In the genomic region with DNA sequence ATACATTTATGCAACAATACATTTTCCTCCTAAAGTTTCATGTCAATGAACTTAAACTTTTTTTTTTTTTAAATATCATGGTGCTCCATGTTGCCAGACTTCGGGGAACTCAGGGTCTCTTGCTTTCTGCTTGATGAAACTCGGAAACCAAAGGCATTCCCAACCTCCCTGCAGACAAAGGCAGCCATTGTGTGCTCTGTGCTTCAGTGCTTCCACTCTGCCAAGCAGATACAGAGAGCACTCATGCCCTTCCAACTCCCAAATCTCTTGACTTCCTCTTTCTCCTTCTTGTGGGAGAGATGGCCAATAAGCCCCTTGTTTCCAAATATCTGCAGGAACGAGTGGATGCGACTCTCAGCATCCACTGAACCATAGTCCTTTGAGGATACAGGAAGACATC, we compare ENCODE assay signal across 15 mouse cellular contexts.
DNase-seq lines count a peak whose midpoint lies in the region; ATAC-seq and TF ChIP-seq lines count a peak whose summit lies in the region.
"Had no signal": no experiment of that assay in that cellular context is flagged by ENCODE, and none has a peak within 500 bp of the region (broad histone marks: within the 10 kb centered on the region; RNA-seq: fewer than 3 reads in every experiment).

No protein-coding gene starts in this region.

- H3K27ac ChIP-seq in hindbrain, embryonic 10.5 days = peak overlapping the region; percentile 62
- no peak overlapping the region for H3K27ac ChIP-seq in hindbrain, embryonic 14.5 days
- H3K27ac ChIP-seq in midbrain, postnatal 0 days (ENCODE audit: low read depth, low read length) = no peak overlapping the region
- no peak overlapping the region for H3K27ac ChIP-seq in midbrain, embryonic 13.5 days
- no peak overlapping the region for H3K27ac ChIP-seq in embryonic facial prominence, embryonic 11.5 days (replicated peaks; ENCODE audit: low read depth, low read length)
- H3K27ac ChIP-seq: liver, embryonic 12.5 days; neural tube, embryonic 15.5 days had no signal

- H3K4me2 ChIP-seq in hindbrain, embryonic 14.5 days (replicated peaks) = no peak overlapping the region
- H3K4me2 ChIP-seq in midbrain, postnatal 0 days (ENCODE audit: low read depth, low read length, poor library complexity, severe bottlenecking) = no peak overlapping the region
- no peak overlapping the region for H3K4me2 ChIP-seq in midbrain, embryonic 13.5 days (replicated peaks)
- no peak overlapping the region for H3K4me2 ChIP-seq in embryonic facial prominence, embryonic 11.5 days (ENCODE audit: low read depth, low read length)
- H3K4me2 ChIP-seq: liver, embryonic 12.5 days; neural tube, embryonic 15.5 days had no signal

- 21% methylated on average over 4 of the region's 4 CpGs for WGBS in hindbrain, embryonic 10.5 days
- WGBS in hindbrain, embryonic 14.5 days = 14% methylated on average over 4 of the region's 4 CpGs
- 13% methylated on average over 4 of the region's 4 CpGs for WGBS in midbrain, postnatal 0 days
- 17% methylated on average over 4 of the region's 4 CpGs for WGBS in midbrain, embryonic 13.5 days
- 29% methylated on average over 4 of the region's 4 CpGs for WGBS in embryonic facial prominence, embryonic 11.5 days

- no peak for TF ChIP-seq CTCF in midbrain, postnatal 0 days (IDR thresholded peaks at IDR 0.05)

- no peaks in the 10 kb centered on the region for H3K36me3 ChIP-seq in hindbrain, embryonic 10.5 days
- H3K36me3 ChIP-seq in hindbrain, embryonic 14.5 days (replicated peaks; ENCODE audit: control insufficient read depth, insufficient read depth) = no peaks in the 10 kb centered on the region
- H3K36me3 ChIP-seq in midbrain, postnatal 0 days (ENCODE audit: insufficient read depth, low read length) = no peaks in the 10 kb centered on the region
- no peaks in the 10 kb centered on the region for H3K36me3 ChIP-seq in midbrain, embryonic 13.5 days
- H3K36me3 ChIP-seq in embryonic facial prominence, embryonic 11.5 days (replicated peaks; ENCODE audit: control insufficient read depth, insufficient read depth, low read depth, low read length) = no peaks in the 10 kb centered on the region
- H3K36me3 ChIP-seq: liver, embryonic 12.5 days; neural tube, embryonic 15.5 days had no signal

- intact Hi-C loops in left cerebral cortex, postnatal 25 days (cut with DNase I) = no loop called here

- no peaks in the 10 kb centered on the region for H3K9me3 ChIP-seq in hindbrain, embryonic 10.5 days
- 0 out of 2 replicates have a peak, but pooled peaks cover 3% of the 10 kb centered on the region for H3K9me3 ChIP-seq in hindbrain, embryonic 14.5 days (ENCODE audit: control insufficient read depth, low read length)
- no peaks in the 10 kb centered on the region for H3K9me3 ChIP-seq in midbrain, postnatal 0 days (ENCODE audit: low read length)
- H3K9me3 ChIP-seq in midbrain, embryonic 13.5 days = 0 out of 2 replicates have a peak, but pooled peaks cover 2% of the 10 kb centered on the region
- H3K9me3 ChIP-seq in embryonic facial prominence, embryonic 11.5 days (replicated peaks; ENCODE audit: control insufficient read depth, low read length) = no peaks in the 10 kb centered on the region
- H3K9me3 ChIP-seq: liver, embryonic 12.5 days; neural tube, embryonic 15.5 days had no signal

- H3K27me3 ChIP-seq in hindbrain, embryonic 10.5 days (ENCODE audit: insufficient read depth, poor library complexity, severe bottlenecking) = no peaks in the 10 kb centered on the region
- no peaks in the 10 kb centered on the region for H3K27me3 ChIP-seq in hindbrain, embryonic 14.5 days (ENCODE audit: control insufficient read depth, insufficient read depth, low read length)
- H3K27me3 ChIP-seq in midbrain, postnatal 0 days (ENCODE audit: insufficient read depth, low read length) = no peaks in the 10 kb centered on the region
- no peaks in the 10 kb centered on the region for H3K27me3 ChIP-seq in midbrain, embryonic 13.5 days
- H3K27me3 ChIP-seq in embryonic facial prominence, embryonic 11.5 days (ENCODE audit: control insufficient read depth, insufficient read depth, low read length) = no peaks in the 10 kb centered on the region
- H3K27me3 ChIP-seq: neural tube, embryonic 15.5 days had no signal

- H3K4me1 ChIP-seq in hindbrain, embryonic 10.5 days (replicated peaks) = peaks cover 36% of the 10 kb centered on the region
- 0 out of 2 replicates have a peak, but pooled peaks cover 2% of the 10 kb centered on the region for H3K4me1 ChIP-seq in hindbrain, embryonic 14.5 days (replicated peaks; ENCODE audit: control insufficient read depth, insufficient read depth, low read length)
- H3K4me1 ChIP-seq in midbrain, postnatal 0 days (ENCODE audit: insufficient read depth, low read length) = 0 out of 2 replicates have a peak, but pooled peaks cover 2% of the 10 kb centered on the region
- peaks cover 1% of the 10 kb centered on the region for H3K4me1 ChIP-seq in midbrain, embryonic 13.5 days (replicated peaks)
- H3K4me1 ChIP-seq in embryonic facial prominence, embryonic 11.5 days (ENCODE audit: control insufficient read depth, insufficient read depth, low read length) = no peaks in the 10 kb centered on the region

- ATAC-seq in hindbrain, embryonic 14.5 days (ENCODE audit: low FRiP score) = no peak
- ATAC-seq in midbrain, postnatal 0 days (ENCODE audit: low FRiP score) = no peak
- no peak for ATAC-seq in midbrain, embryonic 13.5 days
- ATAC-seq in embryonic facial prominence, embryonic 11.5 days (replicated peaks; ENCODE audit: insufficient number of reproducible peaks, low FRiP score, low TSS enrichment, low read depth) = no peak
- ATAC-seq: liver, embryonic 12.5 days had no signal

- H3K9ac ChIP-seq in hindbrain, embryonic 14.5 days = no peak overlapping the region
- H3K9ac ChIP-seq in midbrain, postnatal 0 days (replicated peaks; ENCODE audit: low read length, poor library complexity, severe bottlenecking) = no peak overlapping the region
- no peak overlapping the region for H3K9ac ChIP-seq in midbrain, embryonic 13.5 days (replicated peaks)
- no peak overlapping the region for H3K9ac ChIP-seq in embryonic facial prominence, embryonic 11.5 days (replicated peaks; ENCODE audit: low read length)
- H3K9ac ChIP-seq: liver, embryonic 12.5 days; neural tube, embryonic 15.5 days had no signal

- DNase-seq in hindbrain, embryonic 10.5 days (ENCODE audit: low spot score) = peak; percentile 43
- no peak for DNase-seq in hindbrain, embryonic 14.5 days (ENCODE audit: low spot score)
- peak; percentile 22 for DNase-seq in midbrain, postnatal 0 days (ENCODE audit: low spot score)
- peak; percentile 26 for DNase-seq in embryonic facial prominence, embryonic 11.5 days (ENCODE audit: low spot score)
- no peak for DNase-seq in left cerebral cortex, adult 9 months (ENCODE audit: low spot score in 2 of 2)
- no peak for DNase-seq in left cerebral cortex, postnatal 25 days (ENCODE audit: low spot score in 2 of 2)
- DNase-seq: cerebellum, adult 11-12 months; gastrocnemius, postnatal 14 days; kidney, adult 8-10 months; left cerebral cortex, postnatal 4 days; lung, postnatal 10 days; thymus, postnatal 36 days had no signal

- H3K4me3 ChIP-seq in hindbrain, embryonic 10.5 days = no peak overlapping the region
- no peak overlapping the region for H3K4me3 ChIP-seq in hindbrain, embryonic 14.5 days (replicated peaks; ENCODE audit: low read length)
- no peak overlapping the region for H3K4me3 ChIP-seq in midbrain, postnatal 0 days (ENCODE audit: low read depth, low read length)
- H3K4me3 ChIP-seq in midbrain, embryonic 13.5 days (replicated peaks) = no peak overlapping the region
- no peak overlapping the region for H3K4me3 ChIP-seq in embryonic facial prominence, embryonic 11.5 days (ENCODE audit: low read depth, low read length)
- H3K4me3 ChIP-seq: liver, embryonic 12.5 days; neural tube, embryonic 15.5 days had no signal

Comparison
In these comparisons a context has a peak if more than half of its experiments do, and no peak if none do; other contexts are left out.
1. DNase-seq: peak in hindbrain, embryonic 10.5 days (single experiment), midbrain, postnatal 0 days (single experiment) and embryonic facial prominence, embryonic 11.5 days (single experiment); none in hindbrain, embryonic 14.5 days (single experiment), left cerebral cortex, adult 9 months (0 of 2) and left cerebral cortex, postnatal 25 days (0 of 2).